15 mouse cellular contexts compared by ENCODE assay signal in the genomic region with DNA sequence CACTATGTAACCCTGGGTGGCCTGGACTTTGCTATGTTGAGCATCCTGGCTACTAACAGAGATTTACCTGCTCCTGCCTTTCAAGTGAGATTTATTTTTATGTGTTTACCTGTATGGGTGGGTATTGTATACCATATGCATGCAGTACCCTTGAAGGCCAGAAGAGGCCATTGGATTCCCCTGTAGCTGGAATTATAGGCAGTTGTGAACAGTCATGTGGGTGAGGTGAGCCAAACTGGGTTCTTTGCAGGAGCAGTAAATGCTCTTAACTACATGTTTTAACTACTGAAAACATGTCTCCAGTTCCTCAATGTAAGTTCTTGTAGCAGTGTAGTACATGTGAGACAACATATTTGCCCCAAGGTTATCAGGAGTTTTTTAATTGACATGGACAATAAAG. TPM values are rescaled to one million over a fixed set of nuclear protein-coding genes. Genes with fewer than 3 reads are reported as not detected.
DNase-seq lines count a peak whose midpoint lies in the region; ATAC-seq and TF ChIP-seq lines count a peak whose summit lies in the region.
"Had no signal": no experiment of that assay in that cellular context is flagged by ENCODE, and none has a peak within 500 bp of the region (broad histone marks: within the 10 kb centered on the region; RNA-seq: fewer than 3 reads in every experiment).

No protein-coding gene starts in this region.

- no peak overlapping the region for H3K27ac ChIP-seq in lung, embryonic 14.5 days (ENCODE audit: low read depth)
- no peak overlapping the region for H3K27ac ChIP-seq in midbrain, embryonic 14.5 days (replicated peaks; ENCODE audit: low read depth, low read length)
- H3K27ac ChIP-seq in heart, embryonic 12.5 days (ENCODE audit: poor library complexity, severe bottlenecking): no peak overlapping the region
- no peak overlapping the region for H3K27ac ChIP-seq in embryonic facial prominence, embryonic 10.5 days (replicated peaks)
- H3K27ac ChIP-seq: embryonic facial prominence, embryonic 15.5 days; forebrain, embryonic 12.5 days; intestine, embryonic 15.5 days; kidney, postnatal 0 days; midbrain, embryonic 15.5 days had no signal

- H3K9ac ChIP-seq in lung, embryonic 14.5 days: no peak overlapping the region
- no peak overlapping the region for H3K9ac ChIP-seq in midbrain, embryonic 14.5 days (replicated peaks; ENCODE audit: low read length)
- H3K9ac ChIP-seq in heart, embryonic 12.5 days: no peak overlapping the region
- H3K9ac ChIP-seq: embryonic facial prominence, embryonic 15.5 days; forebrain, embryonic 12.5 days; intestine, embryonic 15.5 days; midbrain, embryonic 15.5 days had no signal

- H3K4me2 ChIP-seq in lung, embryonic 14.5 days: no peak overlapping the region
- no peak overlapping the region for H3K4me2 ChIP-seq in midbrain, embryonic 14.5 days (ENCODE audit: low read length)
- H3K4me2 ChIP-seq in heart, embryonic 12.5 days: no peak overlapping the region
- H3K4me2 ChIP-seq: embryonic facial prominence, embryonic 15.5 days; forebrain, embryonic 12.5 days; intestine, embryonic 15.5 days; liver, embryonic 11.5 days; midbrain, embryonic 15.5 days had no signal

- H3K9me3 ChIP-seq in lung, embryonic 14.5 days (ENCODE audit: low read depth, low read length): no peaks in the 10 kb centered on the region
- H3K9me3 ChIP-seq in midbrain, embryonic 14.5 days (ENCODE audit: control insufficient read depth, low read length): no peaks in the 10 kb centered on the region
- H3K9me3 ChIP-seq in heart, embryonic 12.5 days (replicated peaks): no peaks in the 10 kb centered on the region
- H3K9me3 ChIP-seq in embryonic facial prominence, embryonic 10.5 days: no peaks in the 10 kb centered on the region
- H3K9me3 ChIP-seq: embryonic facial prominence, embryonic 15.5 days; forebrain, embryonic 12.5 days; intestine, embryonic 15.5 days; midbrain, embryonic 15.5 days had no signal

- TF ChIP-seq CTCF in lung, embryonic 14.5 days (IDR thresholded peaks at IDR 0.05; ENCODE audit: low read depth): peak; percentile 26; the same call in 1 of the 2 replicates

- H3K36me3 ChIP-seq in lung, embryonic 14.5 days (ENCODE audit: insufficient read depth): no peaks in the 10 kb centered on the region
- no peaks in the 10 kb centered on the region for H3K36me3 ChIP-seq in midbrain, embryonic 14.5 days (ENCODE audit: control insufficient read depth, insufficient read depth, low read length)
- no peaks in the 10 kb centered on the region for H3K36me3 ChIP-seq in heart, embryonic 12.5 days
- H3K36me3 ChIP-seq in embryonic facial prominence, embryonic 10.5 days (replicated peaks): no peaks in the 10 kb centered on the region
- H3K36me3 ChIP-seq: embryonic facial prominence, embryonic 15.5 days; forebrain, embryonic 12.5 days; intestine, embryonic 15.5 days; midbrain, embryonic 15.5 days had no signal

- no peak for ATAC-seq in lung, embryonic 14.5 days (ENCODE audit: insufficient read depth)
- peak; percentile 47 for ATAC-seq in megakaryocyte, adult 5-6 weeks (ENCODE audit: poor library complexity, severe bottlenecking)
- ATAC-seq in midbrain, embryonic 14.5 days (ENCODE audit: low FRiP score, low TSS enrichment): no peak
- ATAC-seq in heart, embryonic 12.5 days (ENCODE audit: insufficient number of reproducible peaks, low FRiP score): no peak
- ATAC-seq: intestine, embryonic 15.5 days; midbrain, embryonic 15.5 days; Patski had no signal

- H3K4me1 ChIP-seq in lung, embryonic 14.5 days (ENCODE audit: insufficient read depth): no peaks in the 10 kb centered on the region
- H3K4me1 ChIP-seq in midbrain, embryonic 14.5 days (ENCODE audit: control insufficient read depth, insufficient read depth, low read length): peaks cover 6% of the 10 kb centered on the region; the same call in 1 of the 2 replicates
- peaks cover 8% of the 10 kb centered on the region for H3K4me1 ChIP-seq in heart, embryonic 12.5 days (replicated peaks)
- H3K4me1 ChIP-seq in embryonic facial prominence, embryonic 10.5 days: peaks cover 30% of the 10 kb centered on the region

- no peak for DNase-seq in lung, embryonic 14.5 days
- DNase-seq in lung, postnatal 14 days: no peak
- DNase-seq in CD4-positive helper T cell, adult 2 months (ENCODE audit: low read depth, low spot score): peak; percentile 54
- peak; percentile 69 for DNase-seq in R1 (ENCODE audit: low read depth, low spot score)
- DNase-seq in midbrain, embryonic 14.5 days: no peak
- DNase-seq in embryonic facial prominence, embryonic 10.5 days (ENCODE audit: low spot score): no peak

- H3K4me3 ChIP-seq in lung, embryonic 14.5 days (ENCODE audit: low read depth, low read length): no peak overlapping the region
- no peak overlapping the region for H3K4me3 ChIP-seq in midbrain, embryonic 14.5 days (replicated peaks; ENCODE audit: low read depth, low read length)
- H3K4me3 ChIP-seq in heart, embryonic 12.5 days: no peak overlapping the region
- H3K4me3 ChIP-seq in embryonic facial prominence, embryonic 10.5 days: no peak overlapping the region
- H3K4me3 ChIP-seq: embryonic facial prominence, embryonic 15.5 days; forebrain, embryonic 12.5 days; intestine, embryonic 15.5 days; midbrain, embryonic 15.5 days had no signal

- no peaks in the 10 kb centered on the region for H3K27me3 ChIP-seq in lung, embryonic 14.5 days (ENCODE audit: insufficient read depth, low read length)
- no peaks in the 10 kb centered on the region for H3K27me3 ChIP-seq in midbrain, embryonic 14.5 days (ENCODE audit: control insufficient read depth, insufficient read depth, low read length)
- peaks cover 5% of the 10 kb centered on the region; the same call in 1 of the 2 replicates for H3K27me3 ChIP-seq in heart, embryonic 12.5 days (replicated peaks)
- 0 out of 2 replicates have a peak, but pooled peaks cover 6% of the 10 kb centered on the region for H3K27me3 ChIP-seq in embryonic facial prominence, embryonic 10.5 days (replicated peaks; ENCODE audit: low read depth, poor library complexity, severe bottlenecking)
- H3K27me3 ChIP-seq: embryonic facial prominence, embryonic 15.5 days; forebrain, embryonic 12.5 days; intestine, embryonic 15.5 days; midbrain, embryonic 15.5 days; Patski had no signal

RNA-seq across cellular contexts. Expression of a gene that starts 8.1 kb away (rescaled TPM):
- polyA plus RNA-seq in lung, embryonic 14.5 days (2014; fragmentation: Nextera tagmentation; extraction: Ambion mirVana): 0.92 and 0.93 TPM in 2 replicates
- 0.09 and 0.16 TPM in 2 replicates for total RNA-seq in megakaryocyte, adult 5-6 weeks (2015)
- total RNA-seq in megakaryocyte, adult 5-6 weeks (2017): 0.11 TPM in 1 of 2 replicates, not detected in the other
- 0.07 and 0.62 TPM in 2 replicates for polyA plus RNA-seq in midbrain, embryonic 14.5 days (2014; fragmentation: Nextera tagmentation; extraction: Ambion mirVana)
- polyA plus RNA-seq in heart, embryonic 12.5 days (2016; fragmentation: Nextera tagmentation; extraction: Ambion mirVana): 0.61 and 0.77 TPM in 2 replicates
- 5.6 and 6.5 TPM in 2 replicates for polyA plus RNA-seq in embryonic facial prominence, embryonic 10.5 days (2016; fragmentation: Nextera tagmentation; extraction: Ambion mirVana)

Comparison
In these comparisons a context has a peak if more than half of its experiments do, and no peak if none do; other contexts are left out.
1. DNase-seq: peak in CD4-positive helper T cell, adult 2 months (single experiment) and R1 (single experiment); none in lung, embryonic 14.5 days (single experiment), lung, postnatal 14 days (single experiment), midbrain, embryonic 14.5 days (single experiment) and embryonic facial prominence, embryonic 10.5 days (single experiment).